Mouse (Mus musculus) liver, embryonic 14.5 days (tissue): ENCODE data around the gene Kbtbd3. TPM values are rescaled to one million over a fixed set of nuclear protein-coding genes. Genes with fewer than 3 reads are reported as not detected.

ENCODE experiments used
- ATAC-seq: fragments of 200-750 bp; cut with Nextera tagmentation; 2 replicates; pipeline ENCODE4 v1.8.0; 2017; ENCODE audit warnings: moderate number of reproducible peaks, mild to moderate bottlenecking, moderate library complexity; ENCODE audit not compliant: insufficient read depth
- DNase-seq, 3 experiments: peaks; one replicate each; pipeline ENCODE4 v3.0.0-alpha.2; 2012 to 2013; ENCODE audit warnings: low read depth in 3 of 3, low spot score in 3 of 3
- H3K27ac ChIP-seq: fragments of 300-500 bp; sonication (generic); 2 replicates; pipeline ENCODE4 v1.5.1; 2014; ENCODE audit warnings: moderate library complexity, mild to moderate bottlenecking, control low read depth, inconsistent platforms
- H3K27me3 ChIP-seq: fragments of 300-500 bp; sonication (generic); 2 replicates; pipeline ENCODE4 v1.6.1; 2014; ENCODE audit warnings: mild to moderate bottlenecking, low read length, moderate library complexity; ENCODE audit not compliant: control insufficient read depth, insufficient read depth
- H3K36me3 ChIP-seq: fragments of 300-500 bp; sonication (generic); replicated peaks from 2 replicates; pipeline ENCODE4 v1.6.1; 2014; ENCODE audit warnings: low read depth; ENCODE audit not compliant: control insufficient read depth, insufficient read depth
- H3K4me1 ChIP-seq, 2 experiments: fragments of 200-500 bp in 1 of 2; fragments of 300-500 bp in 1 of 2; sonication (generic) in 1 of 2; replicated peaks; 2 replicates each; pipeline ENCODE4 v1.6.1; 2012 to 2014; ENCODE audit warnings: antibody characterized with exemption in 1 of 2, inconsistent platforms in 1 of 2, low read length in 1 of 2; ENCODE audit not compliant: control insufficient read depth in 2 of 2, insufficient read depth in 2 of 2
- H3K4me2 ChIP-seq: fragments of 300-500 bp; sonication (generic); 2 replicates; pipeline ENCODE4 v1.6.1; 2014; ENCODE audit warnings: low read depth, mild to moderate bottlenecking, control low read depth, moderate library complexity
- H3K4me3 ChIP-seq, 2 experiments: fragments of 200-500 bp in 1 of 2; fragments of 300-500 bp in 1 of 2; sonication (generic) in 1 of 2; 2 replicates each; pipeline ENCODE4 v1.5.1; 2012 to 2014; ENCODE audit warnings: low read depth in 2 of 2, low read length in 2 of 2, mild to moderate bottlenecking in 2 of 2, control low read depth in 1 of 2, inconsistent platforms in 1 of 2, moderate library complexity in 1 of 2; ENCODE audit not compliant: insufficient read depth in 1 of 2
- H3K9ac ChIP-seq: fragments of 300-500 bp; sonication (generic); replicated peaks from 2 replicates; pipeline ENCODE4 v1.6.1; 2014; ENCODE audit warnings: mild to moderate bottlenecking, control low read depth, moderate library complexity
- H3K9me3 ChIP-seq: fragments of 300-500 bp; sonication (generic); 2 replicates; pipeline ENCODE4 v1.6.1; 2016; ENCODE audit warnings: low read length, mixed read lengths; ENCODE audit not compliant: control insufficient read depth
- CTCF ChIP-seq: IDR thresholded peaks from 2 replicates; pipeline ENCODE4 v1.5.1; 2016; ENCODE audit warnings: antibody characterized with exemption, low read depth, control low read depth
- EP300 ChIP-seq: IDR thresholded peaks from 2 replicates; pipeline ENCODE4 v1.6.1; 2016; ENCODE audit warnings: antibody characterized with exemption, low read depth
- WGBS: fragments of 180-500 bp; shearing (Covaris S2); extraction: QIAGEN DNeasy Blood & Tissue Kit; methylation state at CpG from one replicate; pipeline ENCODE4 v1.1.7; 2014; ENCODE audit not compliant: insufficient replicate concordance; 5-methylcytosine and 5-hydroxymethylcytosine counted together
- polyA plus RNA-seq, 2 experiments: library from polyadenylated mRNA; depleted of rRNA in 1 of 2; stranded (reverse) in 1 of 2; unstranded in 1 of 2; fragments of >200 nt; fragmentation: Nextera tagmentation in 1 of 2; extraction: Ambion mirVana in 1 of 2; gene quantifications; 2 replicates each; pipeline versions ENCODE4 v1.2.1 to v1.2.3; 2012 to 2014

Kbtbd3 gene
- polyA plus RNA-seq, 2 experiments: 1.2 to 3.4 TPM

DNA sequence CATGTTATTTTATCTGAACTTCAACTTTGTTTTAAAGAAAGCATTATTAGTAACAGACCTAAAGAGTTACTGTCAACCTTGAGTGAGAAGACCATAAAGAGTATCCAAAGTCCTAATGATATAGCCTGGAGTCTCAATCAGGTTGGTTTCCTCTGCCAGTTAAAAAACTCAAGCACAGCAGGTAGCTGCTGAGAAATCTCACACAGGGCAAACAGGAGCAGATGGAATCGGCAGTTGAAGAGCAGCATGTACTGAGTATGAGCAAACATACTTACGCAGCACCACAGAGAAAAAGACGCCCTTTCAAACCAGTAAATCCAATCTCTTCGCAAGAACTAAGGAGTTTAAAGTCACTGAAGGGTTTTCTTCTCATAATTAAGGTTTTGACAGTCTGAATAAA, 4.3 kb downstream of the Kbtbd3 start:
- Histone ChIP-seq H3K4me1 (peaks cover 3 to 10% of the 10 kb centered on the region in 2 experiments; a peak in 3 of 4 replicates), H3K9ac (no peak overlapping the region), H3K27ac (no peak overlapping the region), H3K36me3 (no peaks in the 10 kb centered on the region), H3K27me3 (no peaks in the 10 kb centered on the region), H3K4me3 (no peak overlapping the region), H3K9me3 (no peaks in the 10 kb centered on the region), H3K4me2 (no peak overlapping the region)
- DNase-seq (no peak), ATAC-seq (no peak)
- TF ChIP-seq CTCF: no peak
- TF ChIP-seq EP300: no peak
- WGBS: 78% methylated on average over 4 of the region's 4 CpGs

DNA sequence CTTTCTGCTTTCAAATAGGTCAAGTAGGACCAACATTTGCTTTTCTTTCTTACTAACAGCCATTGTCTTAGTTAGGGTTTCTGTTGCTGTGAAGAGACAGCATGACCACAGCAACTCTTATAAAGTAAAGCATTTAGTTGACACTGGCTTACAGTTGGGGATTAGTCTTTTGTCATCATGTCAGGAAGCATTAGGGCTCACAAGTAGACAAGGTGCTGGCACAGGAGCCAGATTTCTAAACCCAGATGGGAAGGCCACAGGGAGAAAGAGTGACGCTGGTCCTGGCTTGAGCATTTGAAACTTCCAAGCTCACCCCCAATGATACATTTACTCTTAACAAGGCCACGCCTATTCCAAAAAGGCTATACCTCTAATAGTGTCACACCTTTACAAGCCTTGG, 6.1 kb downstream of the Kbtbd3 start:
- no peak overlapping the region for H3K27ac ChIP-seq
- no peaks in the 10 kb centered on the region for H3K27me3 ChIP-seq
- TF ChIP-seq CTCF (no peak), EP300 (no peak)
- ATAC-seq: no peak
- no peak overlapping the region for H3K4me2 ChIP-seq
- no peaks in the 10 kb centered on the region for H3K36me3 ChIP-seq
- no peaks in the 10 kb centered on the region for H3K9me3 ChIP-seq
- WGBS: 58% methylated on average over 2 of the region's 2 CpGs
- no peak for DNase-seq
- no peak overlapping the region for H3K9ac ChIP-seq
- H3K4me1 ChIP-seq: peaks cover 3% of the 10 kb centered on the region in 2 experiments; a peak in 3 of 4 replicates
- H3K4me3 ChIP-seq: no peak overlapping the region

DNA sequence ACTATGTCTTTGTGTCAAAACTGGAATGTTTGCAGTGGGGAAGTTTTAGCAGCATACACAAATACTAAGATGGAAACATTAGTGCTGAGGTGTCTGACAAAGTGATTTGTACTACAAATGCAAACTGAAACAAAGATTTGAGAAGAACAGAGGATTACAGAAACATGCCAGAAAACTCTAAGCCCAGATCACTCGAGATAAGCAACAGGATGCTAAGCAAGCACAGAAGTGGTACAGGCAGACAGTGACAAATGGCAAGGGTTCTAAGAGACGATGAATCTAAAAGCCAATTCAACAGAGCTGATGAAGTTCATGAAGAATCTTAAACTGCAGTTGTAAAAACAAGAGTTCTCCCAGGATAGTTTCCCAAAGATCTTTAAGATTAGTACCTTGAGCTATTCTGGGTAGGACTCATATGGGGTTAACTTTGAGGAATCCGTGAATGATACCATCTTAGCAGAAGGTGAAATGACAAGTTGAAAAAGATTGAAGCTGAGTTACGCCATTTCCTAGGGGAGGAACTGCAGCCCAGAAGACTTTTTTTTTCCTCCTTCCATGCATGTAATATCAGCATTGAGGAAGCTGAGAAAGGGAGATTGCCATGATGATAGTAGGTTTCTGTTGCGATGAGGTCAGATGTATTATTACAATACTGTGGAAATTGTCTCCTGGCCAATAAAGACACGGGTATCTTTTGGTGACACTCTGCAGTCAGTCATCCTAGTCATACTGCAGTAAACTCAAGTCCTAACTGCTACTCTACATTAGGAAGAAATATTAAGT, 9.5 kb downstream of the Kbtbd3 start:
- no peaks in the 10 kb centered on the region for H3K27me3 ChIP-seq
- no peak overlapping the region for H3K4me3 ChIP-seq
- no peaks in the 10 kb centered on the region for H3K9me3 ChIP-seq
- no peak overlapping the region for H3K4me2 ChIP-seq
- H3K27ac ChIP-seq: no peak overlapping the region
- no peaks in the 10 kb centered on the region for H3K4me1 ChIP-seq
- WGBS: 60% methylated on average over 6 of the region's 6 CpGs
- no peak overlapping the region for H3K9ac ChIP-seq
- ATAC-seq (no peak), DNase-seq (no peak)
- no peak for TF ChIP-seq CTCF
- TF ChIP-seq EP300: no peak
- no peaks in the 10 kb centered on the region for H3K36me3 ChIP-seq

DNA sequence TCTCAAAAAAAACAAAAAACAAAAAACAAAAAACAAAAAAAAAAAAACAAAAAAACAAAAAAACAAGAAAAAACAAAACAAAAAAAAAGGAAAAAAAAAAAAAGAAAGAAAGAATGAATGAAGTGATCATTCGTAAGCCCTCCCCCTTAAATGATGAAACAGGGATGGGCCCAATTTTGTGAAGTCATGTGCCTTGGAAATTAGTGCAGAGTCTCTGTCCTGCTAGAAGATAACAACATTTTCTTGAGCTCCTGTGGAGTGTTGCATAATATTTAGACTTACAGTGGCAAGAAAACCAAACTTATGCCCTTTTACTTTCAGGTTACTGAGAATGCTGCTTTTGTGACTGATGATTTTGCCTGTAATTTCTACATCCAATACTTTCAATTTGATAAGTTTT, 43.5 kb downstream of the Kbtbd3 start:
- Histone ChIP-seq H3K36me3 (no peaks in the 10 kb centered on the region), H3K4me2 (no peak overlapping the region), H3K27me3 (no peaks in the 10 kb centered on the region), H3K9me3 (no peaks in the 10 kb centered on the region), H3K27ac (no peak overlapping the region), H3K4me3 (no peak overlapping the region), H3K4me1 (no peaks in the 10 kb centered on the region), H3K9ac (no peak overlapping the region)
- TF ChIP-seq EP300 (no peak), CTCF (no peak)
- ATAC-seq (no peak), DNase-seq (no peak)
- 55% methylated on average over 1 of the region's 1 CpGs for WGBS

DNA sequence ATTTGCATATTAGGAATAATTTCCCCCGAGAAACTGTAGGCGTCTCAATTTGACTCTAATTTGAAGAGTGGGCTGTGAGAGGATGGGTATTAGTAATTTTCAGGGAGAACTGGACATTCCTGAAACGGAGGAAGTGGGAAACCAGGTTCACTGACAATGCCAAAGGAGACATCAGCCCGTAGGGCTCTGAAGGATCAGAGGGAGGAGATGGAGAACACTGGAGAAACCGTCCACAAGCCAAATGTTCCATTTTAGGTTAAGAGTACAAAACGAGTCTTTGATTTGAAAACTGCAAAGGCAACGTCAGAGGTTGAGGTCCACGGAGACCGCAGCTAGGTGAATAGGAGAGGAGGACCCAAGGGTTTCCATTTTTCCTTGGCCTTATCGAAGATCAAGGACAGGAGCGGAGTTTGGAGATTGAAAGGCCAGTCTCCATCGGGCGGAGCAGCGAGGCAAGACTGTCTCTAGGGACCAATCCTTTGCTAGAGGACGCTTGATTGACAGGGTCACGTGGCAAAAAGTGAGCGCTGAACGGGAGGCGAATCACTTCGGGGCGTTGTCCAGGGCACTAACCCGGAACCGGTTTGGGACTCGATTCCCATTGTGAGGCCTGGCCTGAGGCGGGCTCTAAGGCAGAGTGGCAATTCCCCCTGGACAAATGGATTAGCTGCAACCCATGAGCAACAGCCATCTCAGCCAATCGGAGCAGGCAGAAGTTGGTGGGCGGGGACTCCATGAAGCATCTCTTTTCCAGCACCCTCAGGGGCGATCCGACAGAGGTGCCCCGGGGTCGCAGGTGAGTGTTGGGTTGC, 66.4 kb downstream of the Kbtbd3 start, which contains the start of gene Msantd4:
TSS of gene Msantd4 (plus strand) at position 735 of the 812 bp plus-strand sequence.
- Histone ChIP-seq H3K4me3 (peak within 1 kb of the TSS; percentile 83 to 88), H3K27ac (no peak within 1 kb of the TSS), H3K27me3 (no peaks in the 10 kb centered on the region), H3K4me2 (peak within 1 kb of the TSS; percentile 81), H3K9ac (peak within 1 kb of the TSS; percentile 69), H3K9me3 (no peaks in the 10 kb centered on the region), H3K36me3 (no peaks in the 10 kb centered on the region), H3K4me1 (peaks cover 0 to 3% of the 10 kb centered on the region in 2 experiments; a peak in 1 of 4 replicates)
- 3% methylated on average over 31 of the region's 31 CpGs for WGBS
- ATAC-seq (peak; percentile 99), DNase-seq (peak; percentile 94 to 96 (median 95))
- TF ChIP-seq EP300 (no peak), CTCF (no peak)
